Mouse (Mus musculus): ENCODE results near the gene Fam98a.

DNA sequence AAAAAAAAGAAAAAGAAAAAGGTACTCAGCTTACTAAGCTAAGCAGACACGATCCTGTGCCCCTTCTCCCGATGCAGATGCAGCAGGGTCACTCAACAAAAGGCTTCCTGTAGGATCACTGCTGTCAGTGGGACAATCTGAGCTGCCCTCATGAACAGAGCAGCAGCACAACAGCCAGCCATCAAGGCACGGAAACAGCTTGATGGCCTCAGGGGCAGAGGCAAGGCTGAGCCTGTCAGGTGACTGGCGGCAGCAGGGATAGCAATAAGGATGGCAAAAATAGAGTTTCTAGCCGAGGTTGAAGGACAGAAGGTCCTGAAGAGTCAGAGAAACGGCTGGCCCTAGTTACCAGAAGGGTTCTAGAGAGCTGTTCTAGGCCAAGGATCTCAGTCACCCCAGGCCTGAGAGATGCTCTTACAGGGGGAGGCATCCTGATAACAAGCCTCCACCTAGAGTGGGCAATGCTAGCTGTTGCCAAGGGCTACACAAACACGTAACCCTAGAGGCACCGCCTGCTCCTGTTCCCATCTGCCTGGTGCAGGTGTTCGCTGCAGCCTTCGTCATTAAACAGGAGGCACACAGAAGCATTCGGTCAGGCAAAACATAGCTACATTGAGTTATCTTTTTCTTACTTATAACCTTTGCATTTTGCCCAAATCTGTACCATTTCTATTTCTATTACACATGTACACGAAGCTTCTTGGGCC lies 17.3 kb downstream of the Fam98a start:
- TF ChIP-seq CTCF (IDR thresholded peaks at IDR 0.05; ENCODE audit: control insufficient read depth, insufficient read depth, insufficient read length) (no peak), MAX (IDR thresholded peaks at IDR 0.05) (no peak), USF1 (IDR thresholded peaks at IDR 0.05; ENCODE audit: low read depth) (no peak), MYOG (IDR thresholded peaks at IDR 0.05; ENCODE audit: control insufficient read depth, extremely low read depth, insufficient read length) (no peak), MYOD1 (IDR thresholded peaks at IDR 0.05; ENCODE audit: control insufficient read depth, insufficient read length, low read depth) (no peak), FOSL1 (IDR thresholded peaks at IDR 0.05; ENCODE audit: insufficient read depth, low read length, poor library complexity, severe bottlenecking) (no peak)
